Mouse (Mus musculus) lung, postnatal 0 days (tissue): ENCODE measurements at regions not wholly inside any gene's neighbourhood (a gene's known extent, or its start where the extent isn't known, plus 50 kb on each side); places are given as distances from the start of the nearest gene placed in this dataset.
A peak's percentile ranks its signal among the peaks of the same experiment; 100 is the strongest.

Source experiments
- ATAC-seq: fragments of 200-750 bp; cut with Nextera tagmentation; 2 replicates; pipeline ENCODE4 v1.8.0; 2017; ENCODE audit warnings: moderate library complexity
- DNase-seq: peaks from one replicate; pipeline ENCODE4 v3.0.0-alpha.2; 2016; ENCODE audit warnings: low spot score
- H3K27ac ChIP-seq: fragments of 300-500 bp; sonication (generic); 2 replicates; pipeline ENCODE4 v1.5.1; 2014; ENCODE audit warnings: antibody characterized with exemption, mild to moderate bottlenecking, low read length, mixed read lengths
- H3K27me3 ChIP-seq: fragments of 300-500 bp; sonication (generic); replicated peaks from 2 replicates; pipeline ENCODE4 v1.6.1; 2014; ENCODE audit warnings: low read length, mixed read lengths; ENCODE audit not compliant: insufficient read depth
- H3K36me3 ChIP-seq: fragments of 300-500 bp; sonication (generic); 2 replicates; pipeline ENCODE4 v1.6.1; 2014; ENCODE audit warnings: low read length, mixed read lengths; ENCODE audit not compliant: insufficient read depth
- H3K4me1 ChIP-seq: fragments of 300-500 bp; sonication (generic); 2 replicates; pipeline ENCODE4 v1.6.1; 2014; ENCODE audit warnings: antibody characterized with exemption, low read depth, low read length, mixed read lengths; ENCODE audit not compliant: insufficient read depth
- H3K4me2 ChIP-seq: fragments of 300-500 bp; sonication (generic); replicated peaks from 2 replicates; pipeline ENCODE4 v1.6.1; 2014; ENCODE audit warnings: low read depth, mild to moderate bottlenecking, low read length, moderate library complexity, mixed read lengths
- H3K4me3 ChIP-seq: fragments of 300-500 bp; sonication (generic); 2 replicates; pipeline ENCODE4 v1.5.1; 2014; ENCODE audit warnings: low read depth, low read length
- H3K9ac ChIP-seq: fragments of 300-500 bp; sonication (generic); replicated peaks from 2 replicates; pipeline ENCODE4 v1.6.1; 2014; ENCODE audit warnings: low read depth, mild to moderate bottlenecking
- H3K9me3 ChIP-seq: fragments of 300-500 bp; sonication (generic); 2 replicates; pipeline ENCODE4 v1.6.1; 2016; ENCODE audit warnings: low read length, mixed read lengths
- CTCF ChIP-seq: IDR thresholded peaks from 2 replicates; pipeline ENCODE4 v1.5.1; 2016; ENCODE audit warnings: antibody characterized with exemption, mild to moderate bottlenecking
- EP300 ChIP-seq: IDR thresholded peaks from 2 replicates; pipeline ENCODE4 v1.6.1; 2016; ENCODE audit warnings: antibody characterized with exemption, mild to moderate bottlenecking, control low read depth
- WGBS: fragments of 180-500 bp; shearing (Covaris S2); extraction: QIAGEN DNeasy Blood & Tissue Kit; methylation state at CpG from one replicate; pipeline ENCODE4 v1.1.7; 2014; 5-methylcytosine and 5-hydroxymethylcytosine counted together

DNA sequence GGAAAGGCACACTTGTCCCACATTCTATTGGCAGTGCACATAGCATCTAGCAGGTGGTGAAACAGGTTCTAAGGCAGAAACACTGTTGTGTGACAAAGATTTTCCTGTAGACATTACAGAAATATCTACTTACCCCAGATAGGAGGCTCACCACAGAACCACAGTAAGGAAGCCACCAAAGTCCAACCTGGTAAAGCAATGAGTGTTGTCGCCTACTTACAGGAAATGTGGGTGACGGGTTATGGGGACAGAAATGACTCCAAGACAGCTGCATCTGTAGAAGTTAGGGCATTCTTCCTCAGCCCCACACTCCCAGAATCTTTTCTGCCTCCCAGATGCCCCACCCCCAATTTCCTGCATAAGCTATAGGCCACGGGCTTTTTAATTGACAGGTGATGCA lies 97.6 kb upstream of the Kcnk2 start:
- no peak overlapping the region for H3K9ac ChIP-seq
- no peak for TF ChIP-seq CTCF
- no peak for TF ChIP-seq EP300
- H3K4me1 ChIP-seq = no peaks in the 10 kb centered on the region
- WGBS = 63% methylated on average over 3 of the region's 3 CpGs
- no peak overlapping the region for H3K27ac ChIP-seq
- H3K36me3 ChIP-seq = no peaks in the 10 kb centered on the region
- no peak overlapping the region for H3K4me2 ChIP-seq
- H3K4me3 ChIP-seq = no peak overlapping the region
- no peaks in the 10 kb centered on the region for H3K27me3 ChIP-seq
- no peak for DNase-seq
- H3K9me3 ChIP-seq = no peaks in the 10 kb centered on the region
- no peak for ATAC-seq

DNA sequence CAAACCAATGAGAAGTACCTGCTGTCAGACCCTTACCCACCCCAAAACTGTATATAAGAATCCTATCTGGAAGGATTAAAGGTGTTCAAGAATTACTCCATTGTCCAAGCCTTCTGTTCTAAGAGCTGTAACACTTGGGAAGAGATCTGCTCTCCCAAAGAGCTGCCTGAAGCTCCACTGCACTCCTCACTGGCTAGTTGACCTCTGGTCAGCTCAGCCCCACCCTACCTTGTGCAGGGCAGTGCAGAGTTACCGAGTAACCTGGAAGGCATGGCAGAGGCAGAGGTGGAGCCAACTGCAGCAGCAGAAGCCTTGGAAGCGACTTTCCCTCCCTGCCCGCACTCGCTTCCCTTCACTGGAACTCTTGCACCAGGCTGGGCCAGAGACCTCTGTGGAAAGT lies 97.1 kb upstream of the Kcnk2 start:
- no peaks in the 10 kb centered on the region for H3K27me3 ChIP-seq
- H3K4me3 ChIP-seq = no peak overlapping the region
- ATAC-seq (no peak), DNase-seq (no peak)
- no peaks in the 10 kb centered on the region for H3K9me3 ChIP-seq
- H3K9ac ChIP-seq = no peak overlapping the region
- no peak overlapping the region for H3K4me2 ChIP-seq
- TF ChIP-seq CTCF (no peak), EP300 (no peak)
- H3K4me1 ChIP-seq = no peaks in the 10 kb centered on the region
- H3K27ac ChIP-seq = no peak overlapping the region
- H3K36me3 ChIP-seq = no peaks in the 10 kb centered on the region
- 65% methylated on average over 4 of the region's 4 CpGs for WGBS

DNA sequence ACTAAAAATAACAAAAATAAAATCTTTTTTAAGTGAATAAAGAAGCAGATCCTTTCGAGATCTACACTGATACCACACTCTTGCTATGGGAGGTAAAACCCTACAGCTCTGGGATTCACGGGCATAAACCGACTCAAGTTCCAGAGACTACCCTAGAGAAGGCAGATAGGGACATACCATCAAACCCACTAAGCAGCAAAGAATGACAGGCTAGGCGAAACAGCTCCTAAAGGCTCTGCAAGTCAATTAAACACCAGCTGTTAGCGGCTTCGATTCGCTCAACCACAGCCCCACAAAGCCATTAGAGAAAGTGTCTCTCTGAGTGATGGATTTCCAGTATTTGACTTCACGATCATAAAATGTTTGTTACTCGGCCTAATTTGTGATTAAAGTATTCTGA lies 95.0 kb upstream of the Kcnk2 start:
- WGBS = 77% methylated on average over 9 of the region's 9 CpGs
- ATAC-seq (no peak), DNase-seq (no peak)
- Histone ChIP-seq H3K27ac (no peak overlapping the region), H3K9me3 (no peaks in the 10 kb centered on the region), H3K4me2 (no peak overlapping the region), H3K4me3 (no peak overlapping the region), H3K27me3 (no peaks in the 10 kb centered on the region), H3K36me3 (no peaks in the 10 kb centered on the region), H3K9ac (no peak overlapping the region), H3K4me1 (no peaks in the 10 kb centered on the region)
- TF ChIP-seq EP300 (no peak), CTCF (no peak)

DNA sequence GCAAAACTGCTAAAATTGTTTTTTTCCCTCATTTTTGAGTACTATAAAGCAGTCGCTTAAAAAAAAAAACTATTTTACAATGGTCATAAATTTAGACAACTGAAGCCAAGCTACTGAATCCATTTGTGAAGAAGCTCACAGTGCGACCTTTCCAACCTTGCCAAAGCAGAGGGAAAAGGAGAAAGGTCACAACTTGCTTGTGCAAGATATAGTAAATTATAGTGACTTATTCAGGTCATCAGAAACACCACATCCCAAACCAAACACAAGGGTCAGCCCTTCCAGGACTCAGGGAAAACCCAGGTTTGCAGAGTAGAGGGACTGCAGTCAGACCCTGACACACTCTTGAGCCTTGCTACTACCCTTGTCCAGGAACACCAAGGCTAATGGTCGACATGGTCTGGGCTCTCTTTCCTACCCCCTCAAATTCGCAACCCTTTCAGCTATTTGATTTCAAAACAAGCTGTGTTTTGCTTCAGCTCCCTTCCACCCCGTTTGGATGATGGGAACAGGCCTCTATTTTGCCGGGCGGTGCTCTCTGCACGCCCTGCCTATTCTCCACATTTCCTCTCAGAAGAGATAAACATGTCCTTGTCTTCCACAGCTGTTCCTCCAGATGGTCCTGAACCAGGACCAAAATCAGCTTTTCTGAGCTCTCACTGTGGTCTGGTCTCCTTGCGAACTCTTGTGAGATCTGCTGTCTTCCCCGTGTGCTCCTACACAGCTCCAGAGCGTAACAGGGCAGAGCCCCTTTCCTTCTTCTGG lies 93.5 kb upstream of the Kcnk2 start:
- Histone ChIP-seq H3K36me3 (no peaks in the 10 kb centered on the region), H3K4me2 (no peak overlapping the region), H3K4me1 (no peaks in the 10 kb centered on the region), H3K4me3 (no peak overlapping the region), H3K27ac (no peak overlapping the region), H3K9ac (no peak overlapping the region), H3K9me3 (no peaks in the 10 kb centered on the region), H3K27me3 (no peaks in the 10 kb centered on the region)
- WGBS = 61% methylated on average over 11 of the region's 11 CpGs
- DNase-seq (peak; percentile 50), ATAC-seq (peak; percentile 55)
- TF ChIP-seq CTCF (no peak), EP300 (no peak)

DNA sequence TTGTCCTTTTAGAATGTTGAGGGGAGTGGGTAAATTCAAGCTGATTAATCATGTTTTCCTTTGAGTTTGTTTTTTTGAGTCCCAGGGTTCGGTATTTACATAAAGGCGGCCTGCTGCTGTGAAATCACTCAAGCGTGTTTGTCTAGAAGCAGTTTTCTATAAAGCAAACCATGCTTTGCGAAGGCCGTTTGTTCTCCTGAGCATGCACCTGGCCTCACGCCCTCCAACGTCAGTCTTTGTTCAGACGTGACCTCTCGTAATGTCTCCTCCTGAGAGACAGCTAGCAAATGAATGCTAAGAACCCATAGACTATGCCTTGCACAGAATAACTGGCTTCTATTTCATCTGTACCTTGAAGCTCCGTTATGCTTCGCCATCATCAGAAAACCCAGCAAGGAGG lies 92.8 kb upstream of the Kcnk2 start:
- 65% methylated on average over 11 of the region's 11 CpGs for WGBS
- H3K27me3 ChIP-seq = no peaks in the 10 kb centered on the region
- DNase-seq (no peak), ATAC-seq (no peak)
- H3K9ac ChIP-seq = no peak overlapping the region
- no peaks in the 10 kb centered on the region for H3K9me3 ChIP-seq
- H3K4me3 ChIP-seq = no peak overlapping the region
- no peak overlapping the region for H3K27ac ChIP-seq
- H3K4me2 ChIP-seq = no peak overlapping the region
- H3K4me1 ChIP-seq = no peaks in the 10 kb centered on the region
- H3K36me3 ChIP-seq = no peaks in the 10 kb centered on the region
- no peak for TF ChIP-seq EP300
- no peak for TF ChIP-seq CTCF

DNA sequence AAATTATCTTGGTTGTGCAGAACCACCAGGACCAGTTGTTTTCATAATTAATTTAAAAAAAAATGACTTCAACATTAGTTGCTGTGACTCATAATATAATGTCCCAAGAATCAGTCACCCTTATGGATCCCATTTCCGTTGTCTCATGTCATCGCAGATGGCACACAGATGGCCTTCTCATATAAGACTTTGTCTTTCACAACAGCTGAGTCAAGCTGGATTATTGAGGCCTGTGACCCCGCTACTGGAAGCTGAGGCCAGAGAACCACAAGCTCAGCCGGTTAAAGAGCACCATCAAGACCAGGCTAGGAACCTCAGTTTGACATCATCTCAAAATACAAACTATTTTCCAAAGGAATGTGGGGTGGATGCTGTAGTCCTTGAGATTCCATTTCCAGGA lies 83.3 kb upstream of the Kcnk2 start:
- DNase-seq (peak; percentile 33), ATAC-seq (peak; percentile 55; the same call in 1 of the 2 replicates)
- H3K4me1 ChIP-seq = no peaks in the 10 kb centered on the region
- H3K27me3 ChIP-seq = no peaks in the 10 kb centered on the region
- 69% methylated on average over 4 of the region's 4 CpGs for WGBS
- no peak overlapping the region for H3K4me2 ChIP-seq
- H3K9me3 ChIP-seq = no peaks in the 10 kb centered on the region
- no peaks in the 10 kb centered on the region for H3K36me3 ChIP-seq
- H3K4me3 ChIP-seq = no peak overlapping the region
- no peak overlapping the region for H3K9ac ChIP-seq
- no peak; the same call in 1 of the 2 replicates for TF ChIP-seq EP300
- no peak for TF ChIP-seq CTCF
- no peak overlapping the region for H3K27ac ChIP-seq
